Mouse (Mus musculus): ENCODE data around the gene Rrp7a. TPM values are rescaled to one million over a fixed set of nuclear protein-coding genes. Genes with fewer than 3 reads are reported as not detected.

The Rrp7a gene
- total RNA-seq, 2 experiments from 2014 or later, result 54.6 to 56.3 TPM

Other genes with a start within 250 kb of the Rrp7a start
- gene Tcf20, start 134.9 kb downstream of the Rrp7a start, total RNA-seq (2021), result 10 to 100 TPM; 71.1 to 78.7 TPM
- 1 to 10 TPM in 1 of 2 experiments, under 1 TPM in 1; 0.98 to 1.4 TPM for gene Nfam1, start 89.5 kb downstream of the Rrp7a start, total RNA-seq (2021)
- gene Serhl, start 33.3 kb downstream of the Rrp7a start, total RNA-seq (2021), result 10 to 100 TPM; 73.2 to 74.7 TPM
- 10 to 100 TPM; 52.6 to 58.4 TPM for gene Poldip3, start 26.6 kb upstream of the Rrp7a start, total RNA-seq (2021)
- 100 to 1,000 TPM; 135 to 141 TPM for gene Cyb5r3, start 49.8 kb upstream of the Rrp7a start, total RNA-seq (2021)
- gene A4galt, start 129.0 kb upstream of the Rrp7a start, total RNA-seq (2021), result 1 to 10 TPM; 3.4 to 4.1 TPM
- gene Arfgap3, start 227.4 kb upstream of the Rrp7a start, total RNA-seq (2021), result 10 to 100 TPM; 21.5 to 22.6 TPM

All from heart, postnatal 4 days (tissue).